Mouse (Mus musculus) embryonic facial prominence, embryonic 15.5 days (tissue): Measurements from ENCODE around the gene Aunip. TPM values are rescaled to one million over a fixed set of nuclear protein-coding genes. Genes with fewer than 3 reads are reported as not detected.

Experiments
- ATAC-seq: fragments of 200-750 bp; cut with Nextera tagmentation; 2 replicates; pipeline ENCODE4 v1.8.0; 2017; ENCODE audit warnings: low read depth, moderate TSS enrichment; ENCODE audit not compliant: insufficient number of reproducible peaks, low FRiP score, low TSS enrichment
- H3K27ac ChIP-seq: fragments of 300-500 bp; sonication (generic); replicated peaks from 2 replicates; pipeline ENCODE4 v1.5.1; 2015; ENCODE audit warnings: mild to moderate bottlenecking, inconsistent platforms
- H3K27me3 ChIP-seq: fragments of 300-500 bp; sonication (generic); 2 replicates; pipeline ENCODE4 v1.6.1; 2015; ENCODE audit warnings: inconsistent platforms
- H3K36me3 ChIP-seq: fragments of 300-500 bp; sonication (generic); 2 replicates; pipeline ENCODE4 v1.6.1; 2015; ENCODE audit warnings: mild to moderate bottlenecking, inconsistent platforms
- H3K4me1 ChIP-seq: fragments of 300-500 bp; sonication (generic); 2 replicates; pipeline ENCODE4 v1.6.1; 2015; ENCODE audit warnings: inconsistent platforms
- H3K4me2 ChIP-seq: fragments of 300-500 bp; sonication (generic); replicated peaks from 2 replicates; pipeline ENCODE4 v1.6.1; 2015; ENCODE audit warnings: mild to moderate bottlenecking, inconsistent platforms
- H3K4me3 ChIP-seq: fragments of 300-500 bp; sonication (generic); replicated peaks from 2 replicates; pipeline ENCODE4 v1.5.1; 2015; ENCODE audit warnings: mild to moderate bottlenecking, inconsistent platforms
- H3K9ac ChIP-seq: fragments of 300-500 bp; sonication (generic); 2 replicates; pipeline ENCODE4 v1.6.1; 2015; ENCODE audit warnings: inconsistent platforms
- H3K9me3 ChIP-seq: fragments of 300-500 bp; sonication (generic); replicated peaks from 2 replicates; pipeline ENCODE4 v1.6.1; 2016; ENCODE audit warnings: inconsistent platforms
- WGBS: fragments of 180-500 bp; shearing (Covaris S2); methylation state at CpG from one replicate; pipeline ENCODE4 v1.1.7; 2015; 5-methylcytosine and 5-hydroxymethylcytosine counted together
- microRNA-seq: library from miRNA; unstranded; fragments of <30 nt; microRNA quantifications from one replicate; pipeline ENCODE4, GENCODE M21; 2016; ENCODE audit warnings: borderline number of aligned reads
- polyA plus RNA-seq: library from polyadenylated mRNA; unstranded; fragments of >200 nt; fragmentation: Nextera tagmentation; extraction: Ambion mirVana; gene quantifications from 2 replicates; pipeline ENCODE4 v1.2.1, GENCODE M21; 2015

Aunip gene
- polyA plus RNA-seq, 1 experiment from 2014 or later: 8.9 TPM

GRCm38 (mm10) chr4:134570704-134571451 is 60.1 kb downstream of the Aunip start:
- Histone ChIP-seq H3K4me3 (no peak overlapping the region), H3K9me3 (no peaks in the 10 kb centered on the region), H3K9ac (no peak overlapping the region), H3K27me3 (no peaks in the 10 kb centered on the region), H3K4me2 (no peak overlapping the region), H3K4me1 (peaks cover 3% of the 10 kb centered on the region; the same call in 1 of the 2 replicates), H3K36me3 (0 out of 2 replicates have a peak, but pooled peaks cover 4% of the 10 kb centered on the region), H3K27ac (no peak overlapping the region)
- no peak for ATAC-seq
- 62% methylated on average over 14 of the region's 14 CpGs for WGBS

GRCm38 (mm10) chr4:134572449-134573300 is 61.9 kb downstream of the Aunip start:
- Histone ChIP-seq H3K9ac (no peak overlapping the region), H3K4me2 (no peak overlapping the region), H3K4me1 (peaks cover 3% of the 10 kb centered on the region; the same call in 1 of the 2 replicates), H3K27ac (no peak overlapping the region), H3K4me3 (no peak overlapping the region), H3K9me3 (no peaks in the 10 kb centered on the region), H3K36me3 (0 out of 2 replicates have a peak, but pooled peaks cover 4% of the 10 kb centered on the region), H3K27me3 (no peaks in the 10 kb centered on the region)
- ATAC-seq: no peak
- WGBS: 77% methylated on average over 24 of the region's 24 CpGs

Small RNA genes lying within 50 kb of the gene (microRNA-seq; reads per million reads assigned to microRNA genes)
- gene Gm23634 (1.2 reads per million), gene Mir6403 (not detected)

Other genes starting within 250 kb of the Aunip start
- 17.6 and 19.5 TPM in 2 replicates for gene Pdik1l, start 223.1 kb upstream of the Aunip start, polyA plus RNA-seq
- 6.3 and 9.4 TPM in 2 replicates for gene Trim63, start 195.9 kb upstream of the Aunip start, polyA plus RNA-seq
- 1.6 and 2.3 TPM in 2 replicates for gene Slc30a2, start 167.8 kb upstream of the Aunip start, polyA plus RNA-seq
- gene Extl1, start 127.1 kb upstream of the Aunip start, polyA plus RNA-seq: 4.1 and 4.5 TPM in 2 replicates
- gene Pafah2, start 114.7 kb upstream of the Aunip start, polyA plus RNA-seq: 15.7 and 17.7 TPM in 2 replicates
- 1,403 and 1,438 TPM in 2 replicates for gene Stmn1, start 42.7 kb upstream of the Aunip start, polyA plus RNA-seq
- 5.7 and 7.2 TPM in 2 replicates for gene Paqr7, start 14.3 kb upstream of the Aunip start, polyA plus RNA-seq
- 111 and 116 TPM in 2 replicates for gene Mtfr1l, start 24.4 kb downstream of the Aunip start, polyA plus RNA-seq
- 19.8 and 29.8 TPM in 2 replicates for gene Selenon, start 41.2 kb downstream of the Aunip start, polyA plus RNA-seq
- gene Man1c1, start 193.3 kb downstream of the Aunip start, polyA plus RNA-seq: 5.0 and 5.6 TPM in 2 replicates